Mouse (Mus musculus): ENCODE data around the gene Wwox.
A peak's percentile ranks its signal among the peaks of the same experiment; 100 is the strongest.

Wwox gene

DNA sequence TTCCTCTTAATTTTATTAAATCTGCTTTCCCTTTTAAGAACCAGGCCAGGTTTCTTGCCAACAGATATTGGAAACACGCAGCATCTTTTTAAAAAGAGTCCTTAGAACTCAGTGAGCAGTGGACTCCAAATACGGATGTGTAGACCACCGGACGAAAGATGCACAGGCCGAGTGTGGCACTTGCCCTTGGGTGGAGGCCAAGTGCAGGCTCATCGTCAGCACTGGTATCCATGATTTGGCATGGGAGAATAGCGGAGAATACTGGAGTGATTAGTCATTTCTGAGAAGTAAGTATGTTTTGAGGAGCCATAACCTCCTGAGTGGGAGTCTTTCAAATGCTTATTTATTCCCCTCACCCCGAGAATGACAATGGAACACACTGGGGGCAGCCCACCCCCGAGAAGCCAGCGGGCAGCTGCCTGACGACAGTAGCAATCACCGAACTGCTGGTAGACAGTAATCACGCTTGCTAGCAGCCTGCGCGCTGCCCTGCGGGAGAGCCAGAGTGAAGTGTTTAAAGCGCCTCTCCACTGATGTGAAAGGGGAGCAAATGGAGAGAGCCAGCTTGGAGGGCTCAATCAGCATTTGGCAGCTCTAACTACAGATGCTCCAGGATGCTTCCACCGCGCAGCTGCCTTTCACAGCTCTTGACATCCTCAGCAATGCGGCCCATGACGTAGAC lies 29.2 kb downstream of the Wwox start:
- no peak for DNase-seq (ENCODE audit: low spot score)

DNA sequence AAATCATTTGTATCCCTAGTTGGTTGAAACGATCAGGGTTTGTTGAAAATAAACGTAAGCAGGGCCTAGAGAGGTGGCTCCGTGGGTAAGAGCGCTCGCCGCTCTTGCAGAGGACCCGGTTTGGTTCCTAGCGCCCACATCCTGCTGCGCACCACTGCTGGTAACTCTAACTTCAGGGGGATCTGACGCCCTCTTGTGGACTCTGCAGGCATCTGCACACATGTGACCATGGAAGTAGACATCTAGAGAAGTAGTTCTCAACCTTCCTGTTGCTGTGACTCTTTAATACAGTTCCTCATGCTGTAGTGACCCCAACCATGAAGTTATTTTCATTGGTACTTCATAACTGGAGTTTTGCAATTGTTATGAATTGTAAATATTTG lies 29.7 kb downstream of the Wwox start:
- DNase-seq (ENCODE audit: low spot score), result no peak

DNA sequence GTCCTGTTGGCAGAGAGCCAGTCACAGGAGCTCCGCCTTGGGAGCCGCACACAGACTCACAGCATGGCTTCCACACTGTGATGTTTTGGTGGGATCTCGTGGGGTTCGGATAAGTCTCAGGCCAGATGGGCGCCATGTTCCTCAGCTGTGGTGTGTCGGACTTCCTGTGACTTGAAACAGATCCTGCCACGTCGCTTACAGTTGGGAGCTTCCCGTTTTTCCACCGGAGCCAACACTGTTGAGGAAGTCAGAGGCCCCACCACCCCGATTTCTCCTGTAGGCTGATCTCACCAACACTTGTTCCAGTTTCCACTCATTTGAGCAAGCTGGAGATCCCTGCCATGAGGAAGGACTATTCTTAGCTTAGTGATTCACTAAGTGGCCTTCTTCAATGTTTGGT lies 34.1 kb downstream of the Wwox start:
- DNase-seq (ENCODE audit: low spot score), result no peak

DNA sequence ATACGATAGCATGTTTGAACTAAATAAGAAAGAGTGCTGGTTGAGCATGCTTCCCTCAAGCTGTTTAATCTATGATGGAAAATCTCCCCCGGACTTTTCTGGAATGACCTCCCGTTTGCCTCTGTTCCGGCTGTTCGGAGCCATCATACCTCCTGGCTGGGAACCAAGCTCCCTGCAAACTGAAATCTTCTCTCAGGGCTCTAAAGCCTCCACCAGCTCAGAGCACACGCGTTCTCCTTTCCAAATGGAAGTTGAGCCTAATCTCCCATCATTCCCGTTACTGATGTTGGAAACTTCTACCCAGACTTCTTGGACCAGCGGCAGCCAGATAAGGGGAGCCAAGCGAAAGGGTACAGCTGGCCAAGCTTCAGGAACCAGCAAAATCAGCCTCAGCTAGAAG lies 37.5 kb downstream of the Wwox start:
- DNase-seq (ENCODE audit: low spot score), result no peak

DNA sequence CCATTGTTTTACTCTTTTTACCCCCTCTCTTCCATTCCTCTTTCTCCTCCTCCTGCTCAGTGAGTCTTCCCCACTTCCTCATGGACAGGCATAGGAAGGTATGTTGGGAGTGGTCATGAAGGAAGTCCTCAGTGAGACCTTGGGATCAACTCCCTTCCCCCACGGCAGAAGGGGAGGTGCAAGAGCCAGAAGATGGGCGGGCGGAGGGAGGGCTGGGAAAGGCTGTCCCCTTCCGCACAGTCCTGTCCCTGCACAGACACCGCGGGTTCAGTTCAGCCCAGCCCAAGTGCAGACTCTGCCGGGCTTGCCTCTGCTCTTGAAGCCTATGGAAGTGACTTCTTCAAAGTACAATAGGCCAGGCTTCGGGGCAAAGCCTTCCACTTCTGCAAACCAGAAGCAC lies 38.3 kb downstream of the Wwox start:
- peak; percentile 64 for DNase-seq (ENCODE audit: low spot score)

DNA sequence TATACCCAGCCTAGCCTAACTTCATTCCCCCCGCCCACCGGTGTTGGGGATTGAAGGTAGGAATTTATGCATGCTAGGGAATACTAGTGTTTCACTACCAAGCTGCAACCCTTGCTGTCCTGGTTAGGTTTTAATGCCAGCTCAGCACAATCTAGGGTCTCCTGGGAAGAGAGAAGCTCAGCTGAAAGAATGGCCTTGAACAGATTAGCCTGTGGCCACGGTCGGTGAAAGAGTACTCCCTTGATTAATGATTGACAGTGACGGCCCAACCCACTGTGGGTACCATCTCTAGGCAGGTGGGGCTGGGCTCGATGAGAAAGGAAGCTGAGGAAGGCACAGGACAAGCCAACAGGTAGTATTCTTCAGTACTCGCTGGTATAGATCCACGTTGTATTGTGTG lies 40.3 kb downstream of the Wwox start:
- DNase-seq (ENCODE audit: low spot score), result peak; percentile 82

DNA sequence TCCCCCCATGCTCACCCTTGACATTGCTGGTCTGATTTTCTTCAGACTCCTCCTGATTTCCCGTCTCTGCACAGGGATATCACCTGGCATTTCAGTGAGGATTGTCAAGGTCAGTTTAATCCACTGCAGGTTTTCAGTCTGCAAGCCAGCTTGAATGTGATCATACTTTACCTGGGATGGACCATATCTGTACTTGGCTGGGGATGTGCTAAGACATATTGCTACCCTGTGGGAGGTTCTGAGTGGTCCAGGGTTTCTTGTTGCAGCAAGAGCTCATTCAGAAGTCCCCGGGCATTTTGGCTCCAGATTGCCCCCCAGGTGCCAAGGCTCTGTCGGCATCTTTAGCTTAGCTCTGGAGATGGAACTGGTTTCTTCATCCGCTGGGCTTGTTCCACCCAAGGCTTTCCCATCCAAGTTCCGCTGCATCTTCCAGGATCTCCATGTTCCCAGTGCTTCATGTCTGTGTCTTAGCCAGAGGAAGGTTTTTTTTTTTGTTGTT lies 52.3 kb downstream of the Wwox start:
- DNase-seq (ENCODE audit: low spot score), result no peak

DNA sequence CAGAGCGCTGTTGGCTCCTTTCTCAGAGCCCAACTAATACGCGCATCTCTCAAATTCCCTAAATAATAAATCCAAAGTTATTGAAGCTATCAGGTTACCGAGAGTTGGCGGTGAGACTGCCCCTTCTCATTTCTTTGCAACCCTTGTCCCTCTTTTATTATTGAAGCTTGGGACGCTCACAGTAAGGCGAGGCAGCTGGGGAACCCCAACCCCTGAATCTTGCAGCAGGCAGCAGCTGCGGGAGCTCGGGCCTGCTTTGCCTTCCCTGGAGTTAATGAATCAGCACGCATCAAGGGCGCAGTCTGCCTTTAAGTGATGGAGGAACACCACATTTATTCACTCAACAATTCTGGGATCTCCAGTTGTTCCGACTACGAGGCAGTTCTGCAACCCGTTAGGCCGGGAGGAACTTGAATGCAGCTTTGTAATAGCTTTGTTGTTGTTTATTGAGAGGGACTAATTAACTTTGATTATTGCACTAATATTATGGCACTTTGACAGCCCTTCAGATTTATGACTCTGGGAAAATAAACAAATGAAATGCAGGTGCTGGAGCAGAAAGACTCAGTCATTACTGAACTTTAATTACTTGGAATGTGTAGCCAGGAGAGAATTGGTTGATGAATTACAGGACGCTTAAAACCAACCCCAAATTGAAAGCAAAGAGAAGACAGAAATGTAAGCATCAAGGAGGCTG lies 60.1 kb downstream of the Wwox start:
- DNase-seq (ENCODE audit: low spot score), result no peak

DNA sequence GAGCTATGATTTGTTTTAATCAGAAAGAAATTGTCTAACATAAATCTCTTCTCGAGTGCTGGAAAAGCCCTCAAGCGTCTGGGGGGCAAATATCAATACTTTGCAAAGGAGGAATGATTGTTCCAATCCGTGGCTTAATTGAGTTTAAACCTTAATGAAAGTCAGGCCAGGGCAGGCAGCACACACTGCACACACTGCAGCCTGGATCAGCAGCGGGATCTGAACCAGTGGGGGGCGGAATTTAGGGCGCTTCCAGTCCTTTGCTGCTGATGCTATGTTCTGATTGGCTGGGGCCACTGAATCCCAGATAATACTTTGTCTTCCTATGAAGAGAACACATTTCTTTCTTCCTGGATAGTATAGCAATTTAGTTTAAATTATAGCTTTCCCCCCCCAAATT lies 62.5 kb downstream of the Wwox start:
- DNase-seq (ENCODE audit: low spot score), result no peak

DNA sequence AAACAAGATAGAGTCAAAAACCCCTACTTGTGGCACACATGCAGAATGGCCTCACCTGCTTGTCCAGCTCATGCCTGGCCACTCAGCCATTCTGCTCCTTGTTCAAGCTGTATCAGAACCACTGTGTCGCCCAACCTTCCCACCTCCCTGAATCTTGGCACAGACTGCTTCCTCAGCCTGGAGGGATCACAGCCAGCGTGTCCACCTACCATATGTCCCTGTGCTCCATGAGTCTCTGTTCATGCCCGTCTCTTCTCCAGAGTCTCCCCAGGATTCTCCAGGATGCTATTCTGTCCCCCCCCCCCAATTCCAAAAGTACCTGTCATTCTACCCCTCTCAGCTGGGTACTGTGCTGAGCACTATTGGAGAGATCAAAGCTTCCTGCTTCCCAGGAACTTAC lies 63.7 kb downstream of the Wwox start:
- DNase-seq (ENCODE audit: low spot score), result no peak

DNA sequence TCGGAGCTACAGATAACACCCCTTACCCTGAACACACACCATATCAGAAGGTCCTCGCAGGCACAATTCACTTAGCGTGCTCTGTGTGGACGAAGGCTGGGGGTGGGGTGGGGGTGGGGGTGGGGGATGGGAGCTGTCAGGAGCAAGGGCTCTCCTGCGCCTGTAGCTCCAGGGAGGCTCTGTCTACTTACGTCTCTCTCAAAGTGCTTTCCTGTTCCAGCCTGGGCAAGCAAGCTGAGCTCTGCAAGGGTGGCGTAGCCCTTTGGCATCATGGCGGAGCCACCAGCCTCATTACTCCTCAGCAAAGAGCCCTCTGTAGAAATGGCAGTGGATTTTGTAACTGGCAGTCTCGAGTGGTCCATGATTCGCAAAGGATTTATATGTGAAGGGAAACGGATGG lies 65.4 kb downstream of the Wwox start:
- no peak for DNase-seq (ENCODE audit: low spot score)

DNA sequence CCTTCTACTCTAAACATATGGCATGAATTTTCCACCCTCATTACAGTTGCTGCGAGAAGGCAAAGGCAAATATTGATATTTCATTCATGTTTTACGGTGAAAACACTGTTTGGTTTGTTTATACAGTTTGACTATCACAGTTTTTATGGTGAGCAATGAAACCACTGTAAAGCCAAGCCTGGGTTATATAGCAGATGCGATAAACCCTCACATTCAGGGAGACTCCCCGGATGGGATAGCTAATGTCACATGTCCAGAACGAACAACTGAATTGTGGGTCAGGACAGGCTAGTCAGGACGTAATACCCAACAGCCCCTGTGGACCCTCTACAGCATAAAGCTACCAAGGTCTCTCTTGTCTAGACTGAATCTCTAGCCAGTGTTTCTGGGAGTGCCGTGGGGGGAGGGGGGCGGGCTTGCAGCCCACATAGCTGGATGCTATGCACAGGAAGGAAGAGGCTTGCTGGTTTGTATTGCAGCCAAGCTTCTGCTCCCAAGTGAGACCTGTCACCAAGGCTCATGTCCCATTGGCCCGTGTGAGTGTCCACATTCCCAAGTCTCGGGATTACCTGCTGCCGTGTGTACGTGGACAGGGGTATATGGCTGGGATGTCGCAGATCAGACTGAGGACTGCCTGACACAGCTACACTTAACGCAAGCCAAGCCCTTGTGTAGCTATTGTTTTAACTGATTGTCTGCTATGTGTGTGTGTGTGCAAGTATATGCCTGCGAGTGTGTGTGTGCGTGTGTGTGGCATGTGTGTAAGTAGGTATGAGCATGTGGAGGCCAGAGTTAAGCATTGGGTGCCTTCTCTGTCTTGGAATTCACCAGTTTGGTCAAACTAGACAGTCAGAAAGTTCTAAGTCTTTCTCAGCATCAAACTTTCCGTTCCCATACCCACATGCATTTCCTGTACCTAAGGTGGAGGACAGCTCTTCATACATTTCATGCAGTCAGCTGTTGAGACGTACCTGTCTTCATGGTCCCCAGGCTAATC lies 66.2 kb downstream of the Wwox start:
- DNase-seq (ENCODE audit: low spot score), result no peak

DNA sequence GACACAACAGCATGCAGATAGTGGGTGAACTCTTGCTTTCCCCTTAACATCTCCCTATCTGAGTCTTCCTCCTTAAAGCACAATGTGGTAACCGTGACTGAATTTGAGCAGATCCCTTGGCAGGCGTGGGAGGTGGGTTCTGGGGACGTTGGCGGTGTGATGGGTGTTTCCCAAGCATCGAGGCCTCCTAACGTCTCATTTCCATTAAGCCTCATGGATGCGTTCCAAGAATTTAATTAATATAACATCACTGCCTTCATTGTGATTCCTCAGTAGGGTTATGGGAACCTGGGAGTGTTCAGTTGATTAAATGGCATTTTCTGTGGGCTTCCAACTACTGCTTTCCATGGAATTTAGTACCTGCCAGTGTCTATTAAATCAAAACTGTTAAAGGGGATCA lies 67.9 kb downstream of the Wwox start:
- DNase-seq (ENCODE audit: low spot score), result no peak

DNA sequence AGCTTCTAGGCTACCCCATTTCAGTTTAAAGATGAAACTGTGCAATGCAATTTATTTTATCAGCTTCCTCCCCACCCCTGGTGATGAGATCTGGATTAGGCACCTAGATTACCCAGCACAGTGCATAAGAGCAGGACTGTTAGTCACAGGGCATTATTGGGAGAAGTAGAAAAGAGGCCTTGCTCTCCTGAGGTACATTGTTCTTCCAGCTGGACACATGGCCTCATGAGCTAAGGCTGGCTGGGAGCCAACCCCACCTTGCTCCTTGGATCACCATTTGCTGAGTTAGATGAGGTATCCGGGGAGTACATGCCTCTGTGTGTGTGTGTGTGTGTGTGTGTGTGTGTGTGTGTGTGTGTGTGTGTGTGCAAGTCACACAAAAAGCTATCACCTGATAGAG lies 70.8 kb downstream of the Wwox start:
- DNase-seq (ENCODE audit: low spot score), result no peak

DNA sequence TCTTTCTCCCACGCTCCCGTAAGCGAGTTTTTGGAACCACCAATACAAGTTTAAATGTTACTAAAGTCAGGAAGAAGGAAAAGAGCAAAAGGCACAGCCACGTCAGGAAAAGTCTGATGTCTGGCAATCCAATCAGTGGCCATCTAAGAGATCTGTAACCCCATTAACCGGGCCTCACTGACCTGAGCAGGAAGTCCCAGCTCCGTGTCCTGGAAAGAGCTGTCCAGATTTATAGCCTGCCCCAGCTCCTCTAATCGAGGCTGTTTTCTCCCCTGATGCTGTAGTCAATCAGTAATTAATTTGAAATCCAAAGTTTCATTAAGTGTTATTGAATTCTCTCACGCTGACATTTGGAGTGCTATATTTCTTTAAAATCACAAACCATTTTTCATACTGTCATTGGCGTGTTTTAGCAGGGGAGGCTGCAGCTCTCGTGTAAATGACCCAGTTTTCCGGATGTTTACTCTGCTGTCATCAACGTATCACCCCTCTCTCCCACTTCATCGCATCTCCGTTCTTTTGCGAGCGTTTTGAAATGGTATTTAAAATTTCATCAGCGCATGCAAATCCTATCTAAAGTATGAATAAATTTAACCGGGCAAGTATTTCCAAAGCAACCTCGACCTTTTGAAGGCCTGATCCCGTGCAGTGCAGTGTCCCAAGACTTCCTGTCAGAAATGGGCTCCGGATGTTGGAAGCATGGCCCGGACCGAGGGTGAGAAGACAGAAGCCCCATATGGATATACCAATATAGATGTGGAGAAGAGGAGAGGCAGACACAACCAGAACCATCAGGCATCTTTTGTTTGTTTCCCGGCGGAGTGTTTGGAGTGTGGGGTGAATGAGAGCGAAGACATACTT lies 72.8 kb downstream of the Wwox start:
- no peak for DNase-seq (ENCODE audit: low spot score)

DNA sequence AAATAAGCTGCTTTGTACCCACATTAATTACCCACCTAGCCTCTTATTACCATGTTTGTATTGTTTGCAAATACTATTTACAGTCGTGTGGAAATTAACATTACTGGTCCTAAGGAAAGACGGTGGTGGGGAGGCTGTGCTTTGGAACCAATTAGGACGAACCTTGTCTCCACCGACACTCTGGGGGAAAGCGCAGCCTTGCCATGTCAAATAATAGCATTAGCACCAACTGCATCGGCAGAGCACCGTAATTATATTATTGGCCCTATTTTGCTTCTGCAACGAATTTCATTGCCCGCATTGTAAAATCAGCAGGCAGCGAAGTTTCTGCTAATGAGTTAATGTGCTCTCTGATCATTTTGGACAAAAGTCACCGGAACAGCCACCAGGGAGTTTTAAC lies 75.2 kb downstream of the Wwox start:
- DNase-seq (ENCODE audit: low spot score), result no peak

DNA sequence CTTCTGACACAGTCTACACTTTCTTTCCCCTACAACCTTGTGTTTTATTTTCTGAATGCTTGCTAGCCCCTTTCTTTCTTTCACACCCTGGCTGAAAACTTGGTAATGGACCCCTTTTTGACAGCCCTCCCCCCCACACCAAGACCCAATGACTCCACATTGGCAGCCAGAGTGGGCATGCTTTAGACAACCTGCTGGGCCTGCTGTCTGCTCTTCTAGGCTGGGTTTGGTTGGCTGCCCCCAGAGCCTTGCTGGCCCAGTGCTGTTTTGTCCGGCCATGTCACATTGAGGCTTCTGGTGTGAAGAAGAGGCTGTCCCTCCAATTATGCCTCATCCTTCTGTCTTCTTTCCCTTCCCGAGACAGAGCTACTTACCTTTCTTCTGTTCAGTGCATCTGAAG lies 83.6 kb downstream of the Wwox start:
- no peak for DNase-seq (ENCODE audit: low spot score)

DNA sequence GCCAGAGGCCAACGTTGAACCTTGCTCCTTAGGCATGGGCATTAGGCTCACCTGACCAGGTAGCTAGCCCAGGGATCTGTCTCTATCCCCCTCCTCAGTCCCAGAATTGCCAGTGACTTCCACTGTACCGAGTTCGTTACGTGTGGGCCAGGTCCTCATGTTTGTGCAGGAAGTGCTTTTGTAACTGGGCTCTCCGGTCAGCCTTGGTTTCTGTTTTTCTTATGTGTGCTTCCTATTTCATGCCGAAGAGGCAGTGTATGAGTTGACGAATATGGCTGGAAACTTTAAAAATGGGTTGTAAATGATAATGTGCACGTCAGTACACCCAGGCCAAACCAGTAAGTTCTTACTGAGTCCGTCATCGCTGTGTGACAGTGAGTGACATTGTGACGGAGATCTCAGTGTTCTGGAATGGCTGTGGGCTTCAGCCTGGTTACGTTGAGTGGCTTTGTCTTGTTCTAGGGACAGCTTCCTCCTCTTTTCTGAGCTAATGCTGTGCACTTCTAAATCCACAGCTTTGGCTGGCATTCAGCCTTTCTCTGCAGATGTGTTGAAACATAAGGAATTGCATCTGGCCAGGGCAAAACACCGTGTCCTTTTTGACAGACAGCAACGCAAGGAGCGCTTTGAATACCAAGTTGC lies 87.3 kb downstream of the Wwox start:
- no peak for DNase-seq (ENCODE audit: low spot score)

DNA sequence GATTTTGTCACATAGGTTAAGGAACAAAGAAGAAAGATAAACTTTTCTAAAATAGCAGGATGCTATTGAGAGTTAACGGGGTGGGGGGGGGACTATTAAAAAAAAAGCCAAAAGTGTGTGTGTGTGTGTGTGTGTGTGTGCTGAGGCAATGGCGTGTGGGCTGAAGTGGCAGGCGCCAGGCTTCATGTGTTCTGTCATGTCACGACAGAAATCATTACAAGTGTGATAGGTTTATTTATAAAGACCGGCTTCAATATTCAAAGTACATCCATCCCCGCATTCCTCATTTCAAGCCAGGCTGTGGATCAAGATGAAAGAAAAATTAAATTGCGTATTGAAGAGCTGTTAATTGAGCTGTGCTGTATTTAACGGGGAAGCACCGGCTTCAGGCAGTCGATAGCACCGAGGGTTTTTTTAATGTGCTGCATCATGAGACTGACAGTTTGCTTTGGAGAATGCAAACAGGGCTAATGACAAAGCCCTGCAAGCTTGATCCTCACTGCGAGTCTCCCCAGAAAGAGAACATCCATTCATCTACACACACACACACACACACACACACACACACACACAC lies 88.3 kb downstream of the Wwox start:
- no peak for DNase-seq (ENCODE audit: low spot score)

DNA sequence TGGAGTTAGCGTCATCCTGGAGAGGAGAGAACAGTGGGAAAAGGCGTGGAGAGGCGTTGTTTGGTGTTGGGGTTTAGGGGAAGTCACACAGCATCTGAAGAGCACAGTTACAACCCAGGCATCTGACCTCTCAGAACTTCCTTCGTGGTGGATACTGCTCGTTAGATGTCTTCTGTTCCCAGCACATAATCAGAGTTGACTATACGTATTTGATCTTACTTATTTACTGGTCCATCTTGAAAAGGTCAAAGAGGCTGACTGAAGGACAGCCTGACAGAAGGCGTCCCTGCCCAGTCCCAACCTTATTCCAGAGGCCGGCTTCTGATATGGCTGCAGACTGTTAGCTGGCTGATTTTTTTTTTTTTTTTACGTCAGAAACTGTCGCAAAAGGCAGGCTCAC lies 90.1 kb downstream of the Wwox start:
- no peak for DNase-seq (ENCODE audit: low spot score)

DNA sequence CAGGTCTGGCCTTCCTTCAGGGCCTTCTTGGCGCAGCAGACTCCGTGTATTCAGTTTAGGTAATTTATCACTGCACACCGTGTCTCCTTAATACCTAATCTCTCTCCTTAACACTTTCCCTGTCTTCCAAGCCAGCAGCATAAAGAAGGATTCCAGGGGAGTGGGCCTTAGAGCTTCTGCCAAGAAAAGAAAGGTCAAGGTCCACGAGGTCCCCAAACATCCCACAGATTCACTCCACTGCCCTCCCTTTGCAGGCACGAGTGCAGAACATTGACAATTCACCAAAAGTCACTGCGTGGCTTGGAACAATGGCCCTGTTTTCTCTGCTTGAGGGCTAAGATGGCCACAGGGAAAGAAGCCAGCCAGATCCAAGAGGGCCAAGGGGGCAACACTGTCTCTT lies 96.7 kb downstream of the Wwox start:
- DNase-seq (ENCODE audit: low spot score), result no peak
